Mouse (Mus musculus) cortical plate, adult 2 months (tissue): ENCODE measurements around the gene Gm21976.
A peak's percentile ranks its signal among the peaks of the same experiment; 100 is the strongest.

Experiments used
- CTCF ChIP-seq: fragments of 200-500 bp; IDR thresholded peaks from 2 replicates; pipeline ENCODE4 v1.5.1; 2011; ENCODE audit warnings: mild to moderate bottlenecking, control low read depth, low read length; ENCODE audit not compliant: insufficient read depth; ENCODE audit errors: extremely low read depth
- POLR2A ChIP-seq: fragments of 200-500 bp; IDR thresholded peaks from 2 replicates; pipeline ENCODE4 v1.6.1; 2011; ENCODE audit warnings: mild to moderate bottlenecking, low read length, control low read depth; ENCODE audit not compliant: insufficient read depth; ENCODE audit errors: extremely low read depth

DNA sequence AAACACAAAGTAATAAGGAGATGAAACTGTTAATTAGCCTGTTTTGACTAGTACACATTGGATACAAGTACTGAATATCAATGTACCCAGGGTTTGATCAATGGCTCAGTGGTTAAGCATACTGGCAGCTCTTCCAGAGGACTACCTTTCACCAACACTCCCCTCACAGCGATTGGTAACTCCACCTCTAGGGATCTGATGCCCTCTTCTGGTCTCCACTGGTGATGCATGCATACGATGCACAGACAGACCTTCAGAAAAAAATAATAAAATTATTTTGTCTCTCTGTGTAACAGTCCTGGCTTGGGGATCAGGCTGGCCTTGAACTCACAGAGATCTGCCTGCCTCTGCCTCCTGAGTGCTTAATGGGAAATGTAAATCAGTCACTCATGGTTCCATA, 52.4 kb downstream of the Gm21976 start:
- TF ChIP-seq POLR2A (no peak), CTCF (peak; percentile 29; the same call in 1 of the 2 replicates)
